Mouse (Mus musculus) heart, adult 2 months (tissue): Measurements from ENCODE around the gene Trp53bp2.

Experiments
- CTCF ChIP-seq: fragments of 200-600 bp; IDR thresholded peaks from 2 replicates; pipeline ENCODE4 v1.8.1; 2022; ENCODE audit warnings: antibody characterized with exemption, mild to moderate bottlenecking, moderate library complexity
- POLR2A ChIP-seq: fragments of 200-500 bp; IDR thresholded peaks from 2 replicates; pipeline ENCODE4 v1.6.1; 2011; ENCODE audit warnings: mild to moderate bottlenecking, low read depth, low read length, control low read depth; ENCODE audit not compliant: insufficient read depth

DNA sequence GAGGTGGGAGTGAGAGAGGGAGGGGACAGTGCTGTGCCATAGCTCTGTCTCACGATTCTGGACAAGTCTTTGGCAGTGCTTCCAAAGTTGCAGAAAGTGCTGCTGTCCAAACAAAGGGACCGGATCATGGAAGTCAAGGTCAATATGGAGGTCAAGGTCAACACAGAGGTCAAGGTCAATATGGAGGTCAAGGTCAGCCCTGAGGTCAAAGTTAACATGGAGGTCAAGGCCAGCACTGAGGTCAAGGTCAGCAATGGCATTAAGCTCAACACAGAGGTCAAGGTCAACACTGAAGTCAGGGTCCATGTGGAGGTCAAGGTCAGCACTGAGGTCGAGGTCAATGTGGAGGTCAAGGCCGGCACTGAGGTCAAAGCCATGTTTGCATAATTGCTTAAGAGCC lies 91.9 kb downstream of the Trp53bp2 start:
- TF ChIP-seq CTCF (no peak), POLR2A (no peak)
